Mouse (Mus musculus): ENCODE data around the gene 4931408C20Rik.

Gene 4931408C20Rik

GRCm38 (mm10) chr1:26686842-26687760, at the start of gene 4931408C20Rik:
4931408C20Rik (minus strand) TSS chr1:26687460.
- no peak for DNase-seq

- no peak for DNase-seq
These were observed 666 bp upstream of the 4931408C20Rik start for GRCm38 (mm10) chr1:26687926-26688325.

GRCm38 (mm10) chr1:26685952-26686693, 1.1 kb downstream of the 4931408C20Rik start:
- DNase-seq: no peak

- no peak for DNase-seq
These were observed 1.9 kb downstream of the 4931408C20Rik start for GRCm38 (mm10) chr1:26685383-26685782.

GRCm38 (mm10) chr1:26649704-26650388, 37.4 kb downstream of the 4931408C20Rik start:
- no peak for DNase-seq

- no peak for DNase-seq
These were observed 51.2 kb downstream of the 4931408C20Rik start for GRCm38 (mm10) chr1:26636051-26636450.

All from kidney, adult 11 months (tissue).